16 mouse cellular contexts compared by ENCODE assay signal in the genomic region with DNA sequence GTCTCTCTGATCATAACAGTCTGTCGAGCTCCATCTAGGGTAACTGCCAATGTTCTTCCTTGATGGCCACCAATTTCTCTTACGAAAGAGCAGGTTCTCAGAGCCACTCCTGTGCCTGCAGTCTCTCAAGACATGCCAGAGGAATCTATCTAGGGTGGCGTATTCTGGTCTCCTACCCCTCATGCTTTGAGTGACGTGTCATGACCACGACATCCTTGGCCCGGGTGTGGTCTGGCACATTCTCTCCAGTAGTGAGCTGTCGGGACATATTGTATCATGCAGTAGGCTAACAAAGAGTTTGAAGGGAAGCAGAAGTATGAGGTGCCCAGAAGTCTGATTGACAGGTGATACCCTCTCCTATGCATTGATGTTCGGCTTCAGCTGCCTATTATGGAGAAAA. TPM values are rescaled to one million over a fixed set of nuclear protein-coding genes. Genes with fewer than 3 reads are reported as not detected.
DNase-seq lines count a peak whose midpoint lies in the region; ATAC-seq and TF ChIP-seq lines count a peak whose summit lies in the region.
"Had no signal": no experiment of that assay in that cellular context is flagged by ENCODE, and none has a peak within 500 bp of the region (broad histone marks: within the 10 kb centered on the region; RNA-seq: fewer than 3 reads in every experiment).

No protein-coding gene starts in this region.

- no peaks in the 10 kb centered on the region for H3K9me3 ChIP-seq in lung, postnatal 0 days (ENCODE audit: low read length)
- H3K9me3 ChIP-seq: forebrain, embryonic 15.5 days; heart, embryonic 13.5 days; hindbrain, embryonic 15.5 days had no signal

- H3K4me1 ChIP-seq in lung, postnatal 0 days (ENCODE audit: insufficient read depth, low read depth, low read length) = no peaks in the 10 kb centered on the region; the same call in 1 of the 2 replicates
- H3K4me1 ChIP-seq in lung, adult 2 months (ENCODE audit: control insufficient read depth, insufficient read depth, low read length) = 0 out of 2 replicates have a peak, but pooled peaks cover 1% of the 10 kb centered on the region

- H3K9ac ChIP-seq in lung, postnatal 0 days (replicated peaks; ENCODE audit: low read depth) = no peak overlapping the region
- H3K9ac ChIP-seq: forebrain, embryonic 15.5 days; heart, embryonic 13.5 days; hindbrain, embryonic 15.5 days had no signal

- TF ChIP-seq POLR2A in lung, adult 2 months (IDR thresholded peaks at IDR 0.05; ENCODE audit: borderline replicate concordance, extremely low read depth, low read depth, low read length) = no peak

- H3K36me3 ChIP-seq in lung, postnatal 0 days (ENCODE audit: insufficient read depth, low read length) = no peaks in the 10 kb centered on the region
- H3K36me3 ChIP-seq: forebrain, embryonic 15.5 days; heart, embryonic 13.5 days; hindbrain, embryonic 15.5 days had no signal

- no peak for TF ChIP-seq EP300 in lung, postnatal 0 days (IDR thresholded peaks at IDR 0.05)

- DNase-seq in lung, postnatal 0 days (ENCODE audit: low spot score) = no peak
- no peak for DNase-seq in lung, adult 2 months
- DNase-seq in CD4-positive, CD25-positive, alpha-beta regulatory T cell, adult 2 months (ENCODE audit: low read depth, low spot score) = peak; percentile 48
- DNase-seq in heart, postnatal 4 days = no peak
- no peak for DNase-seq in heart, postnatal 25 days (ENCODE audit: low spot score)
- DNase-seq: gastrocnemius, postnatal 25 days; thymus, adult 18-20 months had no signal

- H3K4me3 ChIP-seq in lung, postnatal 0 days (ENCODE audit: low read depth, low read length) = no peak overlapping the region
- no peak overlapping the region for H3K4me3 ChIP-seq in lung, adult 2 months (replicated peaks; ENCODE audit: extremely low read depth, low read depth, low read length)
- H3K4me3 ChIP-seq: forebrain, embryonic 15.5 days; heart, adult 2 months; heart, embryonic 13.5 days; hindbrain, embryonic 15.5 days; layer of hippocampus, adult 2 months had no signal

- no peak overlapping the region for H3K27ac ChIP-seq in lung, postnatal 0 days (ENCODE audit: low read length)
- H3K27ac ChIP-seq: forebrain, embryonic 15.5 days; heart, adult 2 months; heart, embryonic 13.5 days; hindbrain, embryonic 15.5 days; layer of hippocampus, adult 2 months had no signal

- TF ChIP-seq CTCF in lung, postnatal 0 days (IDR thresholded peaks at IDR 0.05) = no peak
- no peak for TF ChIP-seq CTCF in lung, adult 2 months (IDR thresholded peaks at IDR 0.05; ENCODE audit: insufficient read depth, low read length)

- intact Hi-C loops in heart, postnatal 25 days (cut with DNase I) = loop anchor here (1.0 to 5.0 kb wide), 2 partner anchors 614 to 782 kb away; no protein-coding TSS in a partner anchor

- ATAC-seq in lung, postnatal 0 days = peak; percentile 25; the same call in 1 of the 2 replicates
- peak; percentile 54 for ATAC-seq in common myeloid progenitor, adult 5-6 weeks (replicated peaks; ENCODE audit: low read depth, poor library complexity, severe bottlenecking)
- ATAC-seq in megakaryocyte progenitor cell, adult 5-6 weeks (replicated peaks; ENCODE audit: poor library complexity) = peak; percentile 29; the same call in 1 of the 2 replicates
- ATAC-seq: activated CD4-positive, CD25-positive, alpha-beta regulatory T cell, adult 4 months; forebrain, embryonic 15.5 days; midbrain, embryonic 16.5 days had no signal

- 69% methylated on average over 8 of the region's 8 CpGs for WGBS in lung, postnatal 0 days
- 56% methylated on average over 8 of the region's 8 CpGs for WGBS in lung, adult 2 months

- no peaks in the 10 kb centered on the region for H3K27me3 ChIP-seq in lung, postnatal 0 days (replicated peaks; ENCODE audit: insufficient read depth, low read length)
- H3K27me3 ChIP-seq: forebrain, embryonic 15.5 days; heart, embryonic 13.5 days; hindbrain, embryonic 15.5 days had no signal

- no peak overlapping the region for H3K4me2 ChIP-seq in lung, postnatal 0 days (replicated peaks; ENCODE audit: low read depth, low read length)
- H3K4me2 ChIP-seq: forebrain, embryonic 15.5 days; heart, embryonic 13.5 days; hindbrain, embryonic 15.5 days had no signal

RNA-seq across cellular contexts. Expression of a gene that starts 28.2 kb away (rescaled TPM):
- 123 and 145 TPM in 2 replicates for polyA plus RNA-seq in lung, postnatal 0 days (2015; fragmentation: Nextera tagmentation; extraction: Ambion mirVana)
- polyA plus RNA-seq in lung, adult 2 months (2012; rRNA removed) = 261 and 286 TPM in 2 replicates
- total RNA-seq in common myeloid progenitor, adult 5-6 weeks (2017) = 14.5 and 17.7 TPM in 2 replicates
- total RNA-seq in megakaryocyte progenitor cell, adult 5-6 weeks (2015) = 8.8 and 14.1 TPM in 2 replicates
- 1.8 and 2.6 TPM in 2 replicates for total RNA-seq in megakaryocyte progenitor cell, adult 5-6 weeks (2017)
- total RNA-seq in heart, postnatal 4 days (2021) = 100 to 1,000 TPM; 174 to 188 TPM
- 100 to 1,000 TPM in 1 of 2 experiments, 10 to 100 TPM in 1; 96.9 to 110 TPM for total RNA-seq in heart, postnatal 25 days (2021)
